Mouse (Mus musculus): ENCODE measurements around the gene Trex1.

DNA sequence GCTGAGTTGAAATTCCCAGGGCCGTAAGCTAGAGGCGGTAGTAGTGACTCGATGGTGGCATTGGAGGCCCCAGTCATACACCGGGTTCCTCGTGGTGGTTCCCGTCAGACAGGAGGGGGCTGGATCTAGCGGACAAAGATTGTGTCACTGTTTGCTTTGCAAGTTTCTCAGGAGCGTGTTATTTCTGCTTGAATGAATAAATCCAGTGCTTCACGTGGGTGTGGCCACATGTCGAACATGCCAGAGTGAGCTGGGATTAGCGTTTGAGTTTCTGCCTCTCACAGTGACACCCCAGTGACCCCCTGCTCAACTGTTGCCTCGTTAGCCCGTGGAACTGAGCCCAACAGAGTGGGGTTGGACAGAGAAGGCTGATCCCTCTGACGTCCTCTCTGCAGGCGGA lies 30.9 kb upstream of the Trex1 start:
- no peak for TF ChIP-seq POLR2A (IDR thresholded peaks at IDR 0.05; ENCODE audit: control insufficient read depth, low read depth, low read length)
- TF ChIP-seq CTCF (IDR thresholded peaks at IDR 0.05; ENCODE audit: control insufficient read depth, insufficient read depth, insufficient replicate concordance, low read depth, low read length) = no peak
